8 mouse cellular contexts compared by ENCODE assay signal in genomic region chr16:17405271-17405696, GRCm38 (mm10). TPM values are rescaled to one million over a fixed set of nuclear protein-coding genes. Genes with fewer than 3 reads are reported as not detected.
DNase-seq lines count a peak whose midpoint lies in the region; ATAC-seq and TF ChIP-seq lines count a peak whose summit lies in the region.

No protein-coding gene starts in this region.

- H3K4me1 ChIP-seq in E14TG2a.4 (replicated peaks; ENCODE audit: low read depth, low read length), result peaks cover 33% of the 10 kb centered on the region
- H3K4me1 ChIP-seq in forebrain, embryonic 10.5 days, result peaks cover 28% of the 10 kb centered on the region
- peaks cover 22% of the 10 kb centered on the region for H3K4me1 ChIP-seq in heart, embryonic 15.5 days (replicated peaks)
- peaks cover 13% of the 10 kb centered on the region for H3K4me1 ChIP-seq in liver, adult 2 months (ENCODE audit: control insufficient read depth, insufficient read depth, low read length)
- H3K4me1 ChIP-seq in midbrain, postnatal 0 days (ENCODE audit: insufficient read depth, low read length), result peaks cover 17% of the 10 kb centered on the region

- H3K27ac ChIP-seq in forebrain, embryonic 10.5 days, result peak overlapping the region; percentile 90
- H3K27ac ChIP-seq in heart, embryonic 15.5 days, result peak overlapping the region; percentile 83
- peak overlapping the region; percentile 80 for H3K27ac ChIP-seq in liver, adult 2 months (replicated peaks; ENCODE audit: insufficient read depth, low read depth, low read length)
- peak overlapping the region; percentile 91 for H3K27ac ChIP-seq in midbrain, postnatal 0 days (ENCODE audit: low read depth, low read length)

- peak overlapping the region; percentile 90 for H3K4me3 ChIP-seq in E14TG2a.4 (replicated peaks; ENCODE audit: low read length)
- H3K4me3 ChIP-seq in forebrain, embryonic 10.5 days, result peak overlapping the region; percentile 85
- H3K4me3 ChIP-seq in heart, embryonic 15.5 days, result peak overlapping the region; percentile 82
- peak overlapping the region; percentile 80 for H3K4me3 ChIP-seq in liver, adult 2 months (ENCODE audit: insufficient read depth, low read depth, low read length)
- peak overlapping the region; percentile 82 for H3K4me3 ChIP-seq in midbrain, postnatal 0 days (ENCODE audit: low read depth, low read length)

- H3K79me2 ChIP-seq in liver, adult 2 months (ENCODE audit: control insufficient read depth, insufficient read depth, low read length), result peaks cover 33% of the 10 kb centered on the region; the same call in 1 of the 2 replicates

- H3K4me2 ChIP-seq in heart, embryonic 15.5 days, result peak overlapping the region; percentile 81
- peak overlapping the region; percentile 65 for H3K4me2 ChIP-seq in midbrain, postnatal 0 days (ENCODE audit: low read depth, low read length, poor library complexity, severe bottlenecking)

- H3K9ac ChIP-seq in heart, embryonic 15.5 days, result peak overlapping the region; percentile 79
- peak overlapping the region; percentile 76 for H3K9ac ChIP-seq in liver, adult 2 months (ENCODE audit: low read depth, low read length)
- H3K9ac ChIP-seq in midbrain, postnatal 0 days (replicated peaks; ENCODE audit: low read length, poor library complexity, severe bottlenecking), result peak overlapping the region; percentile 81

- peak; percentile 70 for ATAC-seq in heart, embryonic 15.5 days (replicated peaks; ENCODE audit: insufficient number of reproducible peaks, insufficient read depth, low FRiP score, low read depth)
- ATAC-seq in midbrain, postnatal 0 days (ENCODE audit: low FRiP score), result peak; percentile 78

- TF ChIP-seq POLR2A in liver, adult 2 months (IDR thresholded peaks at IDR 0.05; ENCODE audit: extremely low read depth, insufficient read depth, low read length), result 0 out of 2 replicates have a peak, but pooled peaks have one; percentile 50

- H3K9me3 ChIP-seq in E14TG2a.4 (ENCODE audit: low read length), result no peaks in the 10 kb centered on the region
- no peaks in the 10 kb centered on the region for H3K9me3 ChIP-seq in forebrain, embryonic 10.5 days
- H3K9me3 ChIP-seq in heart, embryonic 15.5 days (replicated peaks), result no peaks in the 10 kb centered on the region
- H3K9me3 ChIP-seq in midbrain, postnatal 0 days (ENCODE audit: low read length), result no peaks in the 10 kb centered on the region

- TF ChIP-seq CTCF in E14TG2a.4 (conservative IDR thresholded peaks at IDR 0.05; ENCODE audit: low read length), result no peak
- TF ChIP-seq CTCF in liver, adult 2 months (IDR thresholded peaks at IDR 0.05; ENCODE audit: low read depth, low read length), result no peak
- no peak for TF ChIP-seq CTCF in midbrain, postnatal 0 days (IDR thresholded peaks at IDR 0.05)

- H3K27me3 ChIP-seq in E14TG2a.4 (ENCODE audit: insufficient read depth, low read length), result no peaks in the 10 kb centered on the region
- H3K27me3 ChIP-seq in forebrain, embryonic 10.5 days (ENCODE audit: poor library complexity, severe bottlenecking), result no peaks in the 10 kb centered on the region
- H3K27me3 ChIP-seq in heart, embryonic 15.5 days, result no peaks in the 10 kb centered on the region
- no peaks in the 10 kb centered on the region for H3K27me3 ChIP-seq in liver, adult 2 months (ENCODE audit: control insufficient read depth, insufficient read depth, low read length)
- H3K27me3 ChIP-seq in midbrain, postnatal 0 days (ENCODE audit: insufficient read depth, low read length), result no peaks in the 10 kb centered on the region

- under 1% methylated on average over 22 of the region's 22 CpGs for WGBS in forebrain, embryonic 10.5 days
- WGBS in heart, embryonic 15.5 days, result under 1% methylated on average over 22 of the region's 22 CpGs
- 1% methylated on average over 22 of the region's 22 CpGs for WGBS in liver, adult 2 months
- WGBS in midbrain, postnatal 0 days, result 0% methylated on average over 21 of the region's 22 CpGs

- peak; percentile 84 for DNase-seq in adrenal gland, postnatal 14 days
- DNase-seq in forebrain, embryonic 10.5 days (ENCODE audit: extremely low spot score, low spot score), result no peak
- DNase-seq in kidney, postnatal 10 days, result peak; percentile 76
- peak; percentile 76 for DNase-seq in liver, adult 2 months (ENCODE audit: extremely low read depth, low read depth, low spot score)
- peak; percentile 76 for DNase-seq in midbrain, postnatal 0 days (ENCODE audit: low spot score)
- DNase-seq in urinary bladder, postnatal 14 days (ENCODE audit: low spot score), result peak; percentile 61

- H3K36me3 ChIP-seq in E14TG2a.4 (ENCODE audit: insufficient read depth, low read length), result peaks cover 6% of the 10 kb centered on the region
- H3K36me3 ChIP-seq in forebrain, embryonic 10.5 days (replicated peaks), result 0 out of 2 replicates have a peak, but pooled peaks cover 6% of the 10 kb centered on the region
- no peaks in the 10 kb centered on the region for H3K36me3 ChIP-seq in heart, embryonic 15.5 days
- H3K36me3 ChIP-seq in liver, adult 2 months (ENCODE audit: control insufficient read depth, insufficient read depth, low read length), result no peaks in the 10 kb centered on the region
- H3K36me3 ChIP-seq in midbrain, postnatal 0 days (ENCODE audit: insufficient read depth, low read length), result 0 out of 2 replicates have a peak, but pooled peaks cover 3% of the 10 kb centered on the region

RNA-seq across cellular contexts. Expression of gene Snap29, which starts 0.5 kb away (rescaled TPM):
- total RNA-seq in adrenal gland, postnatal 14 days (2021), result 22.9 TPM in 2 replicates
- 11.5 and 12.0 TPM in 2 replicates for polyA plus RNA-seq in forebrain, embryonic 10.5 days (2016; fragmentation: Nextera tagmentation; extraction: Ambion mirVana)
- 10.7 and 11.5 TPM in 2 replicates for polyA plus RNA-seq in heart, embryonic 15.5 days (2015; fragmentation: Nextera tagmentation; extraction: Ambion mirVana)
- 15.9 and 18.8 TPM in 2 replicates for total RNA-seq in liver, adult 2 months (2014; rRNA removed)
- 3.9 and 4.2 TPM in 2 replicates for polyA plus RNA-seq in liver, adult 2 months (2012; rRNA removed)
- total RNA-seq in midbrain, postnatal 0 days (2014; rRNA removed), result 40.5 and 42.5 TPM in 2 replicates
- polyA plus RNA-seq in midbrain, postnatal 0 days (2015; fragmentation: Nextera tagmentation; extraction: Ambion mirVana), result 14.5 and 16.2 TPM in 2 replicates

RNA-seq across cellular contexts. Expression of gene Pi4ka, which starts 0.8 kb away (rescaled TPM):
- 71.7 and 73.6 TPM in 2 replicates for total RNA-seq in adrenal gland, postnatal 14 days (2021)
- polyA plus RNA-seq in forebrain, embryonic 10.5 days (2016; fragmentation: Nextera tagmentation; extraction: Ambion mirVana), result 38.6 and 39.2 TPM in 2 replicates
- 28.1 and 31.1 TPM in 2 replicates for polyA plus RNA-seq in heart, embryonic 15.5 days (2015; fragmentation: Nextera tagmentation; extraction: Ambion mirVana)
- 17.9 and 25.8 TPM in 2 replicates for total RNA-seq in liver, adult 2 months (2014; rRNA removed)
- polyA plus RNA-seq in liver, adult 2 months (2012; rRNA removed), result 18.0 and 21.4 TPM in 2 replicates
- 122 and 135 TPM in 2 replicates for total RNA-seq in midbrain, postnatal 0 days (2014; rRNA removed)
- polyA plus RNA-seq in midbrain, postnatal 0 days (2015; fragmentation: Nextera tagmentation; extraction: Ambion mirVana), result 46.5 and 49.3 TPM in 2 replicates

RNA-seq across cellular contexts. Expression of gene Crkl, which starts 46.5 kb away (rescaled TPM):
- total RNA-seq in adrenal gland, postnatal 14 days (2021), result 39.1 and 39.9 TPM in 2 replicates
- 72.9 and 73.4 TPM in 2 replicates for polyA plus RNA-seq in forebrain, embryonic 10.5 days (2016; fragmentation: Nextera tagmentation; extraction: Ambion mirVana)
- 40.6 and 46.3 TPM in 2 replicates for polyA plus RNA-seq in heart, embryonic 15.5 days (2015; fragmentation: Nextera tagmentation; extraction: Ambion mirVana)
- total RNA-seq in liver, adult 2 months (2014; rRNA removed), result 9.6 and 15.2 TPM in 2 replicates
- 28.0 and 28.8 TPM in 2 replicates for polyA plus RNA-seq in liver, adult 2 months (2012; rRNA removed)
- 47.8 and 54.4 TPM in 2 replicates for total RNA-seq in midbrain, postnatal 0 days (2014; rRNA removed)
- polyA plus RNA-seq in midbrain, postnatal 0 days (2015; fragmentation: Nextera tagmentation; extraction: Ambion mirVana), result 58.2 and 61.1 TPM in 2 replicates
